Mouse (Mus musculus): ENCODE measurements around the gene 4930438A08Rik. TPM values are rescaled to one million over a fixed set of nuclear protein-coding genes. Genes with fewer than 3 reads are reported as not detected.
A peak's percentile ranks its signal among the peaks of the same experiment; 100 is the strongest.

4930438A08Rik gene
- total RNA-seq, 2 experiments from 2014 or later = not detected

GRCm38 (mm10) chr11:58323570-58324340, 49.2 kb downstream of the 4930438A08Rik start:
- DNase-seq = no peak

GRCm38 (mm10) chr11:58324614-58325229, 50.1 kb downstream of the 4930438A08Rik start:
- no peak for DNase-seq

DNA sequence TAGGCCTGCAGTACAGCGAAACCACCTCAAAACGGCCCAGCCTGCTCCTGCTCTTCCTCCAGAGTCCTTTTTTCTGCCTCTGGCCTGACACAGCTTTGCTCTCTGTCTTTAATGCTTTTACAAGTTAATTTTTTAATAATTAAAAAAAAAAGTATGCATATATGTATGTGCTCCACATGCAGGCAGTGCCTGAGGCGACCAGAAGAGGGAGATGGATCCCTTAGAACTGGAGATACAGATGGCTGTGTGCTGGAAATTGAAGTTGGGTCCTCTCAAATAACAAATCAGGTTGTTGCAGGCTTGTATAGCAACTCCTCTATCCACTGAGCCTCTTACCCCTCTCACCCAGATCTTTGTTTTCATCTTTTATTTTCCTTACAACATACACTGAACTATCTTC, 52.2 kb downstream of the 4930438A08Rik start:
- DNase-seq = no peak

DNA sequence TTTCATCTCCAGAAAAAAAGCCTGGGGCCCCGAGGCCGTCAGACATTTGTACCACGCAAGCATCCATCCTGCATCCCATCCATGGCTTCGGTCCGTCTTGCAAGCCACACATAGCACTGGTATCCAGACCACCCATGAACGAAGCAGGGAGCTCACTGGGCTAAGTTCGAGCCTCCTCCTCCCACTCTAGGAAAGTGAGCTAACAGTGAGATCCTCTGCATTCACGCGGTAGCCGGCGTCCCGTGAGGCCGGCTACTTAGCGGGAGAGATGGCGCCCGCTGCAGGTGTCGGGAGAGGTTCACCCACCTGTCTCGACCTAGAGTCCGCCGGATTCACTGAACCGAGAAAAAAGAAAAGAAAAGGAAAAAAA, 55.3 kb downstream of the 4930438A08Rik start:
- DNase-seq = no peak

DNA sequence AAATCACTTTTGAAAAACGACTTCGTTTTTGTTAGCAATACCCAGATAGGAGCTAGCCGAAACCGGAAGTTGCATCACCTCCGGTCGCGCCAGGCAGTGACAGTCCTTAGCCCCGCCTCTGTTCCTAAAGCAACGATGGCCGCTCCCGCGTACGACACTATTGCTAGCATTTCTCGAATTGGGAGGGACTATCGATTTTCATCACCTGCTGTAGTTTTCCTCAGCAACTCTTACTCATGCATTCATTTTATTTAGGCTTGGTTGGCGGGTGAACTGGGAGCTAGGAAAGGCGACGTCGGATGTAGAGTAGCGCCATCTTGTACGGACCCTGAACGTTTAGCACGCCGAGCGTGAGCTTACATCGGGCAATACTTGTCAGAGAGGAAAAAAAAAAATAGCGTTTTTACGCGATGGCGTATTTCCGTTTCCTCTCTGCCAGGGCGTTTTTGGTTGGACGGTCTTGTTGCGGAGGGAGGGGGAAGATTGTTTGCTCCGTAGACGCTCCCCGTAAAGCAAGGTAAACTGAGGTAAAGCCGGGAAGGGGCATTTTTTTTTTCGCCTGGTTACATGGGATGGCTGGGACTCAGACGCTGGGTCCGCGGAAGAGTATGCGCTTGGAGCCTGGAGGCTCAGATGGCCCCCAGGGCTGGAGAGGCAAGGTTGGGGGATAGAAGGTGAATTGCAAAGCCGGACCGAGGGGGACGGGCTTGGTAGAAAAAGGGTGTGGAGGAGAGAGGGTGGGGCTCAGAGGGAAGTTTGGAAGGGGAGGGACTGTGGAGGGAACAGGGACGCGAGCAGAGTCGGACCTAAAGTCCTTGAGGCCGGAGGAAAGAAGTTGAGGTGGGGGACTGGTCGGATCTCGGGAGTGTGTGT, 55.9 kb downstream of the 4930438A08Rik start, which contains the start of the genes Zfp672 and Sh3bp5l:
Gene Zfp672, minus strand, starts transcription at position 64 of the 873 bp plus-strand sequence.
Gene Sh3bp5l, plus strand, starts transcription at position 449 of the 873 bp plus-strand sequence.
- DNase-seq = peak; percentile 82

DNA sequence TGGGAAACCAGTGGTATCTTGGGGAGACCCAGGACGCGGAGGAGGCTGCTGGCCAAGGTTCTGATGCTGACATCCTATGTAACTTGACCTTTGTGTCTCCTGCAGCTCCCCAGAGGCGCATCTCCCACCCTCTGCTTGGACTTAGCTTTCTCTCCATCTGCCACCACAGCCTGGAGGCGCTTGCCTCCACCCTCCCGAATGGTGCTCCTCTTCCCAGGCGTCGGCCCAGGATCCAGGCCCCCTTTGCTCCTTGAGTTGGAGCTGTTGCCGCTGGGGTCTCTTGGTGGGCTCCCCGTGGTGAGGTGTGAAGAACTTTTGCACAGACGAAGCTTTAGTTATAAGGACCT, 56.5 kb downstream of the 4930438A08Rik start:
- no peak for DNase-seq

- no peak for DNase-seq
These were observed 56.9 kb downstream of the 4930438A08Rik start for GRCm38 (mm10) chr11:58331546-58331945.

GRCm38 (mm10) chr11:58334746-58335145, 60.1 kb downstream of the 4930438A08Rik start:
- no peak for DNase-seq

Other genes with a start within 250 kb of the 4930438A08Rik start
- not detected for gene Gm12248, start 181.7 kb upstream of the 4930438A08Rik start, total RNA-seq (2021)
- gene Cnot8, start 170.6 kb upstream of the 4930438A08Rik start, total RNA-seq (2021) = 10 to 100 TPM; 38.3 to 40.7 TPM
- gene Gemin5, start 106.3 kb upstream of the 4930438A08Rik start, total RNA-seq (2021) = 10 to 100 TPM; 10.8 to 14.6 TPM
- gene Mrpl22, start 103.1 kb upstream of the 4930438A08Rik start, total RNA-seq (2021) = 10 to 100 TPM; 43.9 to 49.0 TPM
- gene Igtp, start 75.2 kb upstream of the 4930438A08Rik start, total RNA-seq (2021) = 1 to 10 TPM; 4.7 to 6.6 TPM
- 1 to 10 TPM; 7.1 to 7.5 TPM for gene Irgm2, start 75.2 kb upstream of the 4930438A08Rik start, total RNA-seq (2021)
- 1 to 10 TPM; 3.5 to 5.3 TPM for gene Zfp692, start 32.3 kb downstream of the 4930438A08Rik start, total RNA-seq (2021)
- gene Zfp672, start 55.5 kb downstream of the 4930438A08Rik start, total RNA-seq (2021) = 10 to 100 TPM; 31.0 to 41.3 TPM
- 10 to 100 TPM; 28.0 to 30.3 TPM for gene Sh3bp5l, start 55.9 kb downstream of the 4930438A08Rik start, total RNA-seq (2021)
- not detected for gene Lypd8, start 104.2 kb downstream of the 4930438A08Rik start, total RNA-seq (2021)
- not detected for gene 1810065E05Rik, start 146.3 kb downstream of the 4930438A08Rik start, total RNA-seq (2021)
- gene Gm12253, start 157.8 kb downstream of the 4930438A08Rik start, total RNA-seq (2021) = not detected
- gene Lypd9, start 178.1 kb downstream of the 4930438A08Rik start, total RNA-seq (2021) = not detected
- gene Olfr30, start 187.5 kb downstream of the 4930438A08Rik start, total RNA-seq (2021) = not detected
- gene Olfr332, start 217.8 kb downstream of the 4930438A08Rik start, total RNA-seq (2021) = not detected
- gene Olfr331, start 227.8 kb downstream of the 4930438A08Rik start, total RNA-seq (2021) = not detected

All from gastrocnemius, postnatal 10 days (tissue).